Mouse (Mus musculus) lung, embryonic 15.5 days (tissue): Measurements from ENCODE around the gene Hlcs. TPM values are rescaled to one million over a fixed set of nuclear protein-coding genes. Genes with fewer than 3 reads are reported as not detected.

Experiments used
- ATAC-seq: fragments of 200-750 bp; cut with Nextera tagmentation; 2 replicates; pipeline ENCODE4 v1.8.0; 2017; ENCODE audit warnings: moderate number of reproducible peaks, borderline replicate concordance; ENCODE audit not compliant: low FRiP score, low TSS enrichment; ENCODE audit errors: extremely low read depth
- H3K27ac ChIP-seq: fragments of 300-500 bp; sonication (generic); 2 replicates; pipeline ENCODE4 v1.5.1; 2015; ENCODE audit warnings: moderate library complexity, mild to moderate bottlenecking, inconsistent platforms
- H3K27me3 ChIP-seq: fragments of 300-500 bp; sonication (generic); 2 replicates; pipeline ENCODE4 v1.6.1; 2015; ENCODE audit warnings: inconsistent platforms
- H3K36me3 ChIP-seq: fragments of 300-500 bp; sonication (generic); 2 replicates; pipeline ENCODE4 v1.6.1; 2015; ENCODE audit warnings: inconsistent platforms
- H3K4me1 ChIP-seq: fragments of 300-500 bp; sonication (generic); 2 replicates; pipeline ENCODE4 v1.6.1; 2015; ENCODE audit warnings: inconsistent platforms
- H3K4me2 ChIP-seq: fragments of 300-500 bp; sonication (generic); 2 replicates; pipeline ENCODE4 v1.6.1; 2015; ENCODE audit warnings: inconsistent platforms, mild to moderate bottlenecking, moderate library complexity
- H3K4me3 ChIP-seq: fragments of 300-500 bp; sonication (generic); 2 replicates; pipeline ENCODE4 v1.5.1; 2015; ENCODE audit warnings: mild to moderate bottlenecking, inconsistent platforms
- H3K9ac ChIP-seq: fragments of 300-500 bp; sonication (generic); 2 replicates; pipeline ENCODE4 v1.6.1; 2015; ENCODE audit warnings: inconsistent platforms
- H3K9me3 ChIP-seq: fragments of 300-500 bp; sonication (generic); 2 replicates; pipeline ENCODE4 v1.6.1; 2016; ENCODE audit warnings: inconsistent platforms
- WGBS: fragments of 180-500 bp; shearing (Covaris S2); methylation state at CpG from one replicate; pipeline ENCODE4 v1.1.7; 2015; 5-methylcytosine and 5-hydroxymethylcytosine counted together
- microRNA-seq: library from miRNA; unstranded; fragments of <30 nt; microRNA quantifications from one replicate; pipeline ENCODE4, GENCODE M21; 2016
- polyA plus RNA-seq: library from polyadenylated mRNA; unstranded; fragments of >200 nt; fragmentation: Nextera tagmentation; extraction: Ambion mirVana; gene quantifications from 2 replicates; pipeline ENCODE4 v1.2.1, GENCODE M21; 2015

The Hlcs gene
- polyA plus RNA-seq, 1 experiment from 2014 or later, result 9.1 TPM

- 23% methylated on average over 5 of the region's 5 CpGs for WGBS
- no peaks in the 10 kb centered on the region for H3K36me3 ChIP-seq
These were observed 231.8 kb downstream of the Hlcs start for GRCm38 (mm10) chr16:94081596-94081995.

GRCm38 (mm10) chr16:94079856-94080555, 233.4 kb downstream of the Hlcs start:
- H3K4me3 ChIP-seq, result no peak overlapping the region
- no peak overlapping the region for H3K27ac ChIP-seq
- H3K4me1 ChIP-seq, result peaks cover 10% of the 10 kb centered on the region
- no peak for ATAC-seq
- H3K36me3 ChIP-seq, result no peaks in the 10 kb centered on the region
- no peak overlapping the region for H3K9ac ChIP-seq
- peaks cover 96% of the 10 kb centered on the region for H3K27me3 ChIP-seq
- H3K9me3 ChIP-seq, result no peaks in the 10 kb centered on the region
- H3K4me2 ChIP-seq, result no peak overlapping the region
- 4% methylated on average over 13 of the region's 13 CpGs for WGBS

More at GRCm38 (mm10) chr16:94081596-94081995, 231.8 kb downstream of the Hlcs start:
- Histone ChIP-seq H3K27ac (no peak overlapping the region), H3K9ac (no peak overlapping the region), H3K4me3 (no peak overlapping the region), H3K9me3 (no peaks in the 10 kb centered on the region), H3K4me1 (peaks cover 15% of the 10 kb centered on the region), H3K4me2 (no peak overlapping the region), H3K27me3 (peaks cover 97% of the 10 kb centered on the region)
- no peak for ATAC-seq

GRCm38 (mm10) chr16:94079075-94079855, 234.1 kb downstream of the Hlcs start:
- Histone ChIP-seq H3K36me3 (no peaks in the 10 kb centered on the region), H3K4me3 (no peak overlapping the region), H3K27ac (no peak overlapping the region), H3K9ac (no peak overlapping the region), H3K4me1 (0 out of 2 replicates have a peak, but pooled peaks cover 5% of the 10 kb centered on the region), H3K27me3 (peaks cover 88% of the 10 kb centered on the region), H3K4me2 (no peak overlapping the region), H3K9me3 (no peaks in the 10 kb centered on the region)
- WGBS, result 2% methylated on average over 47 of the region's 47 CpGs
- ATAC-seq, result no peak

Small RNAs within 50 kb of the gene (microRNA-seq; reads per million reads assigned to microRNA genes)
- not detected for gene Gm23062

Other genes starting within 250 kb of the Hlcs start
- 0.12 and 0.15 TPM in 2 replicates for gene Sim2, start 228.6 kb downstream of the Hlcs start, polyA plus RNA-seq
- 24.4 and 26.5 TPM in 2 replicates for gene Ripply3, start 14.8 kb upstream of the Hlcs start, polyA plus RNA-seq
- 171 and 177 TPM in 2 replicates for gene Ttc3, start 57.0 kb upstream of the Hlcs start, polyA plus RNA-seq
- 95.9 and 98.0 TPM in 2 replicates for gene Pigp, start 58.3 kb upstream of the Hlcs start, polyA plus RNA-seq
- gene Vps26c, start 213.3 kb upstream of the Hlcs start, polyA plus RNA-seq, result 59.6 and 65.2 TPM in 2 replicates